Mouse (Mus musculus): ENCODE results near the gene Mmp7. TPM values are rescaled to one million over a fixed set of nuclear protein-coding genes. Genes with fewer than 3 reads are reported as not detected.

The Mmp7 gene
- total RNA-seq, 2 experiments from 2014 or later = not detected

DNA sequence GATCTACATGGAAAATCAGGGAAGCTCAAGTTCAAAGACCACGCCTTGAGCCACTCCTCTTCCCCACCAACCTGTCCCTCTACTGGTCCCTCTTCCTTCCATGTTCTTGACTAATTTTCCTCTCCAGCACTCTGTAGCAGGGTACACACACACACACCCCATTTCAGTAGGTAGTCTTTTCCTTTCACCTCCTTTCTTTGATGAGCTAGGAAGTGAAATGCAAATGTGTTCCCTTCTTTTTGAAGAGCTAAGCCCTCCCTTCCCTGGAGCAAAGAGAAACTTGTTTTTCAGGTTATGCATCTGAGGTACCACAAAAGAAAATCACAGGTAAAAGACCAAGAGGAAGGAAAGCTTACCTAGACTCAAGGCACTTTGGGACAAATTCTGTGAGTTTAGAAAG, 29.7 kb downstream of the Mmp7 start:
- intact Hi-C loops (cut with DNase I) = no loop called here
- no peak for DNase-seq (ENCODE audit: low spot score)

DNA sequence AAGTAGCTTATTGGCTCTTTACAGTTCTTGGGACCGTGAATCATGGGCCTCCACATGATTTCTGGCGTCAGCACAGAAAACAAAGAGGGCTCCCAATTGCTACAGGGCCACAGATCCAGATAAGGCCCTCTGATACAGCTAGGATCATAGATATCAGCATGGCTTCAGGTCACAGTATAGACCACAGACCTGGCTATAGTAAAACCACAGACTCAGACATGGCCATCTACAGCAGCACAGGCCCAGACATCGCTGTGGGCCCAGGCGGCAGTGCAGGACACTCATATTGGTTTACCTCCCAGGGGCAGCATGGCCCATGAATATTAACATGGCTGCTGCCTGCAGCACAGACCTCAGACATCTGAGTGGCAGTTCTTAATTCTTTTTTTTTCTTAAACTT, 37.1 kb downstream of the Mmp7 start:
- DNase-seq (ENCODE audit: low spot score) = no peak

DNA sequence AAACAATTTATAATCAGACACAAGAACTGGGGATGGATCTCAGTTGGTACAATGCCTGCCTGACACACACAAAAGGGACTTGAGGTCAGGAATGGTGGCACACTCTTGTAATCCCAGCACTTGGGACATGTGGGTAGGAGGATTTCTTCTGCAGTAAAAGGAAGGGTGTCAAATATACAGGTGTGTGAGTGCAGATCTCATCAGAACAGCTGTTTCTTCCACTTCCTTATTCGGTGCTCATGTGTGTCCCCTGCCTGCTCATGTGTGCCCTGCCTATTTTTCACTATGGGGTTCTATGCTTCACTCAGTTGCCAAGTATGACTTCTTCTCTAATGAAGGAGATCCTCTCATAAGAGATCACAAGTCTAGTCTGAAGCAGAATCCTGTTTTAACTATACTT, 50.8 kb downstream of the Mmp7 start:
- intact Hi-C loops (cut with DNase I) = no loop called here
- DNase-seq (ENCODE audit: low spot score) = no peak

More for the DNA sequence above, 37.1 kb downstream of the Mmp7 start:
- intact Hi-C loops (cut with DNase I) = no loop called here

DNA sequence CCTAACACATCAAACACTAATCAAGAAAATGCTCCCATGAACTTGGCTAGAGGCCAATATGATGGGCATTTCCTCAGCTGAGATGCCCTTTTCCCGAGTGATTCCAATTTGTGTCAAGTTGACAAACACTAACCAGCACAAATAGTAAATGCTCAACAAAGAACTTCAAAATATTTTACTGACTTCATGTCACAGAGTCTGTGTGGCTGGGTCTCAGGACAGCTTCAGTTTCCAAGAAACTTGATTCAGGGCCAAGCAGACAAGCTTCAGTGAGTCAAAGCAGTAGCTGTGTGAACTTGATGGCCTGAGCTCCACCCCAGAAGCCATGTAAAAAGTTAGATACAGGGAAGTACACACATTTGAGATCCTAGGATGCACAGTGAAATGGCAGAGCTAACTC, 52.3 kb downstream of the Mmp7 start:
- intact Hi-C loops (cut with DNase I) = no loop called here
- DNase-seq (ENCODE audit: low spot score) = no peak

DNA sequence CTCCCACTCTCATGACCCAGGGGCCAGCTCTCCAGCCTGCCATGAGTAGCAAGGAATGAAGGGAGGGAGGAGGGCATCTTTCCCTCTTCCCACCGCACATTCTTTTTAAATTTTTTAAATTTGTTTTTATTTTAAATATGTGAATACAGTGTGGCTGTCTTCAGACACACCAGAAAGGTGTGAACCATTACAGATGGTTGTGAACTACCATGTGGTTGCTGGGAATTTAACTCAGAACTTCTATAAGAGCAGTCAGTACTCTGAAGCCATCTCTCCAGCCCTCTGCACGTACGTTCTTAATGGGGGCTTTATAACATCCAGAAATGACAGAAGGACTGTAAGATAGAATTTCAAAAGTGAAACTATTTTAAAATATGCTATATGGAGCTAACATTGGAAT, 57.0 kb downstream of the Mmp7 start:
- intact Hi-C loops (cut with DNase I) = loop anchor here (5.0 kb wide), 1 partner anchor 43 kb away; no protein-coding TSS in a partner anchor
- no peak for DNase-seq (ENCODE audit: low spot score)

Other genes starting within 250 kb of the Mmp7 start
- under 1 TPM; 0.31 to 0.64 TPM for gene Mmp3, start 246.3 kb upstream of the Mmp7 start, total RNA-seq (2021)
- not detected for gene Mmp10, start 189.7 kb upstream of the Mmp7 start, total RNA-seq (2021)
- gene Mmp8, start 133.6 kb upstream of the Mmp7 start, total RNA-seq (2021) = not detected
- gene Mmp27, start 120.7 kb upstream of the Mmp7 start, total RNA-seq (2021) = not detected
- not detected for gene Mmp20, start 63.9 kb upstream of the Mmp7 start, total RNA-seq (2021)
- gene Tmem123, start 72.0 kb downstream of the Mmp7 start, total RNA-seq (2021) = 10 to 100 TPM; 39.4 to 43.7 TPM
- gene Birc2, start 145.0 kb downstream of the Mmp7 start, total RNA-seq (2021) = 10 to 100 TPM; 23.6 to 24.8 TPM
- gene Birc3, start 181.1 kb downstream of the Mmp7 start, total RNA-seq (2021) = 1 to 10 TPM; 8.1 to 9.0 TPM